In the genomic region with DNA sequence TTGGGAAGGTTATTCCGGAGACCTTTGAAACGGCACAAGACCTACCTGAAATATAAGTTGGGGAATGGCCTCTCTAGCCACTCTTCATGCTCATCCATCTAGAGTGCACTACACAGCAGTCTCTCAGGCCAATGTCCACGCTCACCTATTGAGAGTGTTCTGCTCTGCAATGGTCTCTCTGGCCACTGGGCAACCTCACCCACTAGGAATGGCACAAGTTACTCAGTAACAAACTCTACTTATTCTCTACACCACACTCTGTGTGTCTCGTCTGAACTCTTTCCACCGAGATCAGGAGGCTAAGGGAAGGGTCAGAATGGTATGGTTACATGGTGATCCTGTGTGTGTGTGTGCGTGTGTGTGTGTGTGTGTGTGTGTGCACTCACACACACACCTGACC, we compare ENCODE assay signal across 20 mouse cellular contexts. TPM values are rescaled to one million over a fixed set of nuclear protein-coding genes. Genes with fewer than 3 reads are reported as not detected.
A peak's percentile ranks its signal among the peaks of the same experiment; 100 is the strongest.
DNase-seq lines count a peak whose midpoint lies in the region; ATAC-seq and TF ChIP-seq lines count a peak whose summit lies in the region.
"Had no signal": no experiment of that assay in that cellular context is flagged by ENCODE, and none has a peak within 500 bp of the region (broad histone marks: within the 10 kb centered on the region; RNA-seq: fewer than 3 reads in every experiment).

No protein-coding gene starts in this region.

- H3K27ac ChIP-seq in kidney, embryonic 14.5 days (ENCODE audit: low read depth, low read length): no peak overlapping the region
- no peak overlapping the region for H3K27ac ChIP-seq in CH12.LX (ENCODE audit: insufficient read depth, low read depth)
- H3K27ac ChIP-seq: embryonic facial prominence, embryonic 10.5 days; forebrain, embryonic 13.5 days; heart, embryonic 10.5 days; hindbrain, embryonic 12.5 days had no signal

- H3K9ac ChIP-seq in kidney, embryonic 14.5 days (ENCODE audit: low read depth, low read length): no peak overlapping the region
- H3K9ac ChIP-seq in CH12.LX (ENCODE audit: insufficient read depth, low read depth): no peak overlapping the region
- H3K9ac ChIP-seq: forebrain, embryonic 13.5 days; forebrain, postnatal 0 days; hindbrain, embryonic 12.5 days had no signal

- no peak for TF ChIP-seq POLR2A in CH12.LX (IDR thresholded peaks at IDR 0.05; ENCODE audit: low read depth, low read length)

- H3K79me2 ChIP-seq in CH12.LX (replicated peaks; ENCODE audit: control insufficient read depth, extremely low read depth, insufficient read depth, poor library complexity, severe bottlenecking): peaks cover 98% of the 10 kb centered on the region

- 88% methylated on average over 6 of the region's 6 CpGs for WGBS in kidney, embryonic 14.5 days

- no peak for TF ChIP-seq EP300 in CH12.LX (IDR thresholded peaks at IDR 0.05; ENCODE audit: low read length)

- peaks cover 5% of the 10 kb centered on the region for H3K27me3 ChIP-seq in kidney, embryonic 14.5 days (ENCODE audit: control insufficient read depth, insufficient read depth, low read length)
- no peaks in the 10 kb centered on the region for H3K27me3 ChIP-seq in CH12.LX (replicated peaks)

- DNase-seq in kidney, adult 8-10 months: peak; percentile 69 to 78
- no peak for DNase-seq in CH12.LX (ENCODE audit: extremely low read depth)
- DNase-seq in kidney, adult 9 months: peak; percentile 85
- DNase-seq in kidney, postnatal 25 days: peak; percentile 57 to 83
- DNase-seq in heart, adult 11 months: no peak
- DNase-seq in left cerebral cortex, postnatal 10 days (ENCODE audit: extremely low spot score in 1 of 2, low spot score in 2 of 2): no peak
- DNase-seq: adrenal gland, adult 8-10 months; adrenal gland, postnatal 36 days; cerebellum, adult 2 months; cerebellum, postnatal 10 days; forebrain, postnatal 0 days; gastrocnemius, postnatal 14 days; heart, postnatal 10 days; heart, postnatal 4 days had no signal

- in situ Hi-C loops in CH12.LX (cut with MboI; ENCODE audit: low pct_ligation_motif_present, low pct_unique_long_range_greater_than_20kb, low sequenced_read_pairs): no loop called here

- no peaks in the 10 kb centered on the region for H3K9me3 ChIP-seq in kidney, embryonic 14.5 days (ENCODE audit: control insufficient read depth, low read length)
- H3K9me3 ChIP-seq in CH12.LX (replicated peaks; ENCODE audit: low read length): no peaks in the 10 kb centered on the region
- H3K9me3 ChIP-seq: embryonic facial prominence, embryonic 10.5 days; forebrain, embryonic 13.5 days; G1E; heart, embryonic 10.5 days; hindbrain, embryonic 12.5 days had no signal

- no peak for TF ChIP-seq CTCF in CH12.LX (conservative IDR thresholded peaks at IDR 0.05 in 1 of 2, IDR thresholded peaks at IDR 0.05 in 1 of 2; ENCODE audit: low read depth in 2 of 2, low read length in 2 of 2)

- H3K4me2 ChIP-seq in kidney, embryonic 14.5 days (replicated peaks; ENCODE audit: low read depth, low read length): no peak overlapping the region
- H3K4me2 ChIP-seq in CH12.LX (ENCODE audit: insufficient read depth, low read depth, poor library complexity, severe bottlenecking): no peak overlapping the region
- H3K4me2 ChIP-seq: forebrain, embryonic 13.5 days; hindbrain, embryonic 12.5 days had no signal

- ATAC-seq in kidney, embryonic 14.5 days (ENCODE audit: low FRiP score, low TSS enrichment): no peak
- ATAC-seq: forebrain, embryonic 13.5 days; forebrain, postnatal 0 days had no signal

- H3K36me3 ChIP-seq in kidney, embryonic 14.5 days (ENCODE audit: control insufficient read depth, insufficient read depth, low read length): no peaks in the 10 kb centered on the region
- peaks cover 45 to 88% of the 10 kb centered on the region in 2 experiments for H3K36me3 ChIP-seq in CH12.LX (replicated peaks in 1 of 2; ENCODE audit: control insufficient read depth in 1 of 2, insufficient read depth in 1 of 2, low read length in 1 of 2)
- H3K36me3 ChIP-seq: embryonic facial prominence, embryonic 10.5 days; G1E; heart, embryonic 10.5 days; hindbrain, embryonic 12.5 days had no signal

- intact Hi-C loops in left cerebral cortex, postnatal 10 days (cut with DNase I): no loop called here

- dilution Hi-C loops in CH12.LX (cut with MboI; ENCODE audit: extremely low pct_ligation_motif_present, extremely low pct_unique_long_range_greater_than_20kb, low sequenced_read_pairs): no loop called here

- H3K4me1 ChIP-seq in kidney, embryonic 14.5 days (ENCODE audit: control insufficient read depth, insufficient read depth, low read length): no peaks in the 10 kb centered on the region
- H3K4me1 ChIP-seq in CH12.LX (ENCODE audit: control insufficient read depth in 1 of 2, insufficient read depth in 2 of 2): peaks cover 36 to 87% of the 10 kb centered on the region in 2 experiments
- H3K4me1 ChIP-seq: embryonic facial prominence, embryonic 10.5 days; forebrain, embryonic 13.5 days; heart, embryonic 10.5 days; hindbrain, embryonic 12.5 days had no signal

- TF ChIP-seq RAD21 in CH12.LX (IDR thresholded peaks at IDR 0.05; ENCODE audit: low read depth, low read length): no peak

- H3K4me3 ChIP-seq in kidney, embryonic 14.5 days (ENCODE audit: low read length): no peak overlapping the region
- no peak overlapping the region for H3K4me3 ChIP-seq in CH12.LX (replicated peaks in 1 of 3; ENCODE audit: low read depth in 2 of 3, low read length in 2 of 3, poor library complexity in 1 of 3)
- H3K4me3 ChIP-seq: embryonic facial prominence, embryonic 10.5 days; forebrain, embryonic 13.5 days; heart, embryonic 10.5 days; hindbrain, embryonic 12.5 days had no signal

TF ChIP-seq in CH12.LX, 34 proteins besides CTCF, POLR2A, EP300 and RAD21:
- TF ChIP-seq POLR2AphosphoS2 (IDR thresholded peaks at IDR 0.05; ENCODE audit: low read depth, low read length): no peak
- no peak for TF ChIP-seq GABPA (IDR thresholded peaks at IDR 0.05; ENCODE audit: insufficient replicate concordance, low read depth, low read length)
- TF ChIP-seq IRF4 (IDR thresholded peaks at IDR 0.05; ENCODE audit: low read depth, low read length): no peak
- peak; percentile 26; the same call in 1 of the 2 replicates for TF ChIP-seq SIN3A (IDR thresholded peaks at IDR 0.05; ENCODE audit: low read length)
- TF ChIP-seq MAFK (IDR thresholded peaks at IDR 0.05; ENCODE audit: insufficient replicate concordance, low read length): no peak

RNA-seq across cellular contexts. Expression of a gene that starts 7.7 kb away (rescaled TPM):
- polyA plus RNA-seq in kidney, embryonic 14.5 days (2014; fragmentation: Nextera tagmentation; extraction: Ambion mirVana): 2.1 and 3.7 TPM in 2 replicates
- total RNA-seq in CH12.LX (2012; rRNA removed): 38.1 and 50.0 TPM in 2 replicates
- total RNA-seq in CH12.LX (2014; rRNA removed): 69.1 and 69.6 TPM in 2 replicates
- 55.3 and 60.3 TPM in 2 replicates for polyA plus RNA-seq in CH12.LX (2012; ENCODE audit: insufficient read length, low read depth)
- 1 to 10 TPM; 6.4 to 8.7 TPM for total RNA-seq in left cerebral cortex, postnatal 10 days (2021)
- polyA plus RNA-seq: G1E had no signal

Comparison
In these comparisons a context has a peak if more than half of its experiments do, and no peak if none do; other contexts are left out.
1. DNase-seq: peak in kidney, adult 8-10 months (2 of 2), kidney, adult 9 months (single experiment) and kidney, postnatal 25 days (2 of 2); none in CH12.LX (single experiment), heart, adult 11 months (single experiment) and left cerebral cortex, postnatal 10 days (0 of 2).
2. RNA of a gene that starts 7.7 kb away (total RNA-seq): 38.1 to 69.6 TPM in CH12.LX; 6.4 to 8.7 TPM in left cerebral cortex, postnatal 10 days; every median in the first group is over 4 times any median in the second.